Mouse (Mus musculus) hindbrain, embryonic 13.5 days (tissue): ENCODE measurements around the gene Gm12695. TPM values are rescaled to one million over a fixed set of nuclear protein-coding genes. Genes with fewer than 3 reads are reported as not detected.
A peak's percentile ranks its signal among the peaks of the same experiment; 100 is the strongest.

Experiments used
- ATAC-seq: fragments of 200-750 bp; cut with Nextera tagmentation; 2 replicates; pipeline ENCODE4 v1.8.0; 2017; ENCODE audit warnings: moderate TSS enrichment; ENCODE audit not compliant: low FRiP score
- H3K27ac ChIP-seq: fragments of 300-500 bp; sonication (generic); 2 replicates; pipeline ENCODE4 v1.5.1; 2015; ENCODE audit warnings: inconsistent platforms, mild to moderate bottlenecking, moderate library complexity
- H3K27me3 ChIP-seq: fragments of 300-500 bp; sonication (generic); 2 replicates; pipeline ENCODE4 v1.6.1; 2015; ENCODE audit warnings: mild to moderate bottlenecking, inconsistent platforms
- H3K36me3 ChIP-seq: fragments of 300-500 bp; sonication (generic); 2 replicates; pipeline ENCODE4 v1.6.1; 2015; ENCODE audit warnings: mild to moderate bottlenecking, inconsistent platforms
- H3K4me1 ChIP-seq: fragments of 300-500 bp; sonication (generic); replicated peaks from 2 replicates; pipeline ENCODE4 v1.6.1; 2015; ENCODE audit warnings: inconsistent platforms
- H3K4me2 ChIP-seq: fragments of 300-500 bp; sonication (generic); 2 replicates; pipeline ENCODE4 v1.6.1; 2015; ENCODE audit warnings: inconsistent platforms, mild to moderate bottlenecking, moderate library complexity
- H3K4me3 ChIP-seq: fragments of 300-500 bp; sonication (generic); 2 replicates; pipeline ENCODE4 v1.5.1; 2015; ENCODE audit warnings: mild to moderate bottlenecking, inconsistent platforms
- H3K9ac ChIP-seq: fragments of 300-500 bp; sonication (generic); 2 replicates; pipeline ENCODE4 v1.6.1; 2015; ENCODE audit warnings: mild to moderate bottlenecking, inconsistent platforms
- H3K9me3 ChIP-seq: fragments of 300-500 bp; sonication (generic); 2 replicates; pipeline ENCODE4 v1.6.1; 2016; ENCODE audit warnings: inconsistent platforms
- WGBS: fragments of 180-500 bp; shearing (Covaris S2); methylation state at CpG from one replicate; pipeline ENCODE4 v1.1.7; 2015; 5-methylcytosine and 5-hydroxymethylcytosine counted together
- polyA plus RNA-seq: library from polyadenylated mRNA; unstranded; fragments of >200 nt; fragmentation: Nextera tagmentation; extraction: Ambion mirVana; gene quantifications from 2 replicates; pipeline ENCODE4 v1.2.1, GENCODE M21; 2015

The Gm12695 gene
- polyA plus RNA-seq, 1 experiment from 2014 or later = not detected

GRCm38 (mm10) chr4:96740472-96740871, 44.5 kb downstream of the Gm12695 start:
- Histone ChIP-seq H3K9ac (no peak overlapping the region), H3K27ac (no peak overlapping the region), H3K9me3 (no peaks in the 10 kb centered on the region), H3K4me2 (no peak overlapping the region), H3K27me3 (no peaks in the 10 kb centered on the region), H3K36me3 (no peaks in the 10 kb centered on the region), H3K4me1 (no peaks in the 10 kb centered on the region), H3K4me3 (no peak overlapping the region)
- ATAC-seq = no peak
- 97% methylated on average over 3 of the region's 3 CpGs for WGBS

GRCm38 (mm10) chr4:96729256-96729655, 55.7 kb downstream of the Gm12695 start:
- 78% methylated on average over 4 of the region's 4 CpGs for WGBS
- Histone ChIP-seq H3K9ac (no peak overlapping the region), H3K4me1 (no peaks in the 10 kb centered on the region), H3K27me3 (no peaks in the 10 kb centered on the region), H3K4me2 (no peak overlapping the region), H3K4me3 (no peak overlapping the region), H3K36me3 (no peaks in the 10 kb centered on the region), H3K27ac (no peak overlapping the region), H3K9me3 (no peaks in the 10 kb centered on the region)
- ATAC-seq = no peak

- Histone ChIP-seq H3K27me3 (no peaks in the 10 kb centered on the region), H3K4me2 (no peak overlapping the region), H3K4me1 (no peaks in the 10 kb centered on the region), H3K36me3 (no peaks in the 10 kb centered on the region), H3K4me3 (no peak overlapping the region), H3K9me3 (no peaks in the 10 kb centered on the region), H3K27ac (no peak overlapping the region), H3K9ac (no peak overlapping the region)
- no peak for ATAC-seq
- 83% methylated on average over 3 of the region's 3 CpGs for WGBS
These were observed 56.8 kb downstream of the Gm12695 start for GRCm38 (mm10) chr4:96728211-96728610.

GRCm38 (mm10) chr4:96725415-96726055, 59.5 kb downstream of the Gm12695 start:
- no peaks in the 10 kb centered on the region for H3K9me3 ChIP-seq
- H3K27ac ChIP-seq = no peak overlapping the region
- H3K9ac ChIP-seq = no peak overlapping the region
- no peak for ATAC-seq
- 65% methylated on average over 5 of the region's 5 CpGs for WGBS
- no peak overlapping the region for H3K4me3 ChIP-seq
- H3K4me1 ChIP-seq = no peaks in the 10 kb centered on the region
- no peaks in the 10 kb centered on the region for H3K36me3 ChIP-seq
- H3K27me3 ChIP-seq = no peaks in the 10 kb centered on the region
- no peak overlapping the region for H3K4me2 ChIP-seq

GRCm38 (mm10) chr4:96722301-96722700, 62.7 kb downstream of the Gm12695 start:
- Histone ChIP-seq H3K27me3 (no peaks in the 10 kb centered on the region), H3K4me2 (no peak overlapping the region), H3K9me3 (no peaks in the 10 kb centered on the region), H3K4me3 (no peak overlapping the region), H3K4me1 (peaks cover 6% of the 10 kb centered on the region; the same call in 1 of the 2 replicates), H3K9ac (no peak overlapping the region), H3K36me3 (no peaks in the 10 kb centered on the region), H3K27ac (no peak overlapping the region)
- 92% methylated on average over 2 of the region's 2 CpGs for WGBS
- ATAC-seq = no peak

GRCm38 (mm10) chr4:96718977-96719966, 65.7 kb downstream of the Gm12695 start:
- H3K9ac ChIP-seq = no peak overlapping the region
- H3K36me3 ChIP-seq = no peaks in the 10 kb centered on the region
- H3K4me1 ChIP-seq = peaks cover 6% of the 10 kb centered on the region; the same call in 1 of the 2 replicates
- H3K4me3 ChIP-seq = no peak overlapping the region
- peak overlapping the region; percentile 69 for H3K27ac ChIP-seq
- WGBS = 15% methylated on average over 4 of the region's 4 CpGs
- no peaks in the 10 kb centered on the region for H3K9me3 ChIP-seq
- ATAC-seq = peak; percentile 92
- no peaks in the 10 kb centered on the region for H3K27me3 ChIP-seq
- H3K4me2 ChIP-seq = no peak overlapping the region

- Histone ChIP-seq H3K9me3 (no peaks in the 10 kb centered on the region), H3K4me3 (no peak overlapping the region), H3K4me2 (no peak overlapping the region), H3K9ac (no peak overlapping the region), H3K27me3 (no peaks in the 10 kb centered on the region), H3K4me1 (peaks cover 6% of the 10 kb centered on the region; the same call in 1 of the 2 replicates), H3K36me3 (no peaks in the 10 kb centered on the region), H3K27ac (peak overlapping the region; percentile 69)
- no peak for ATAC-seq
These were observed 66.5 kb downstream of the Gm12695 start for GRCm38 (mm10) chr4:96718503-96718902.

- 48% methylated on average over 2 of the region's 2 CpGs for WGBS
- Histone ChIP-seq H3K27me3 (no peaks in the 10 kb centered on the region), H3K4me3 (no peak overlapping the region), H3K4me1 (no peaks in the 10 kb centered on the region), H3K4me2 (no peak overlapping the region), H3K27ac (peak overlapping the region; percentile 60; the same call in 1 of the 2 replicates), H3K9me3 (no peaks in the 10 kb centered on the region), H3K36me3 (no peaks in the 10 kb centered on the region), H3K9ac (no peak overlapping the region)
- no peak for ATAC-seq
These were observed 79.6 kb downstream of the Gm12695 start for GRCm38 (mm10) chr4:96705281-96705951.

GRCm38 (mm10) chr4:96698218-96698561, 86.8 kb downstream of the Gm12695 start:
- 55% methylated on average over 5 of the region's 5 CpGs for WGBS
- Histone ChIP-seq H3K4me1 (peaks cover 19% of the 10 kb centered on the region), H3K9ac (no peak overlapping the region), H3K4me3 (no peak overlapping the region), H3K4me2 (peak overlapping the region; percentile 20; the same call in 1 of the 2 replicates), H3K27me3 (no peaks in the 10 kb centered on the region), H3K27ac (peak overlapping the region; percentile 79), H3K36me3 (no peaks in the 10 kb centered on the region), H3K9me3 (no peaks in the 10 kb centered on the region)
- ATAC-seq = no peak; the same call in 1 of the 2 replicates

GRCm38 (mm10) chr4:96697511-96698217, 87.3 kb downstream of the Gm12695 start:
- H3K9ac ChIP-seq = no peak overlapping the region
- no peaks in the 10 kb centered on the region for H3K27me3 ChIP-seq
- H3K4me1 ChIP-seq = peaks cover 19% of the 10 kb centered on the region
- WGBS = 41% methylated on average over 15 of the region's 15 CpGs
- H3K4me2 ChIP-seq = peak overlapping the region; percentile 20; the same call in 1 of the 2 replicates
- H3K9me3 ChIP-seq = no peaks in the 10 kb centered on the region
- peak; percentile 90 for ATAC-seq
- H3K36me3 ChIP-seq = no peaks in the 10 kb centered on the region
- no peak overlapping the region for H3K4me3 ChIP-seq
- H3K27ac ChIP-seq = peak overlapping the region; percentile 79

GRCm38 (mm10) chr4:96696614-96697360, 88.2 kb downstream of the Gm12695 start:
- H3K27ac ChIP-seq = peak overlapping the region; percentile 79
- no peak overlapping the region for H3K9ac ChIP-seq
- 0 out of 2 replicates have a peak overlapping the region, but pooled peaks have one; percentile 23 for H3K4me2 ChIP-seq
- peak; percentile 76 for ATAC-seq
- 34% methylated on average over 13 of the region's 13 CpGs for WGBS
- no peaks in the 10 kb centered on the region for H3K27me3 ChIP-seq
- H3K9me3 ChIP-seq = no peaks in the 10 kb centered on the region
- peaks cover 19% of the 10 kb centered on the region for H3K4me1 ChIP-seq
- H3K4me3 ChIP-seq = no peak overlapping the region
- no peaks in the 10 kb centered on the region for H3K36me3 ChIP-seq
